Mouse (Mus musculus) right cerebral cortex, adult 2 months (tissue): ENCODE measurements at regions not wholly inside any gene's neighbourhood (a gene's known extent, or its start where the extent isn't known, plus 50 kb on each side); places are given as distances from the start of the nearest gene placed in this dataset.

ENCODE experiments used
- DNase-seq, 2 experiments: peaks; one replicate each; pipeline ENCODE4 v3.0.0; 2021 to 2022; ENCODE audit warnings: low spot score in 2 of 2

DNA sequence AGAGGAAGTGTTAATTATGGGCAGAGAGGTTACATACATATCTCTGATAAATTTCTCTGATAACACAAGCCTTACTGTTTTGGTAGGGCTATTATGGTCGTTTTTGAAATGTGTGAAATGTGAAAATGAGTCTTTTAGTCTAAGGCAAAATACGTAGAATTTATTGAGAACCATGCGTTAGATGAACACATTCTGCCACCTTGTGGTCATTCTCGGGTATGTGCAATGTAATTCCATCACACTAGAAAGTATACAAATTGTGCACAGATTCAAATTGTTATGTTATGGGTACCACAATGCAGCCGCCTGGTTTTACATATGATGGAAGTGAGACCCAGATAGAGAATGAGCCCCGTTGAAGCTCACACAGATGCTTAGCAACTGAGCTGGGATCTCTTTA is 138.7 kb downstream of the Cdr1 start:
- peak; percentile 15 to 40 for DNase-seq

DNA sequence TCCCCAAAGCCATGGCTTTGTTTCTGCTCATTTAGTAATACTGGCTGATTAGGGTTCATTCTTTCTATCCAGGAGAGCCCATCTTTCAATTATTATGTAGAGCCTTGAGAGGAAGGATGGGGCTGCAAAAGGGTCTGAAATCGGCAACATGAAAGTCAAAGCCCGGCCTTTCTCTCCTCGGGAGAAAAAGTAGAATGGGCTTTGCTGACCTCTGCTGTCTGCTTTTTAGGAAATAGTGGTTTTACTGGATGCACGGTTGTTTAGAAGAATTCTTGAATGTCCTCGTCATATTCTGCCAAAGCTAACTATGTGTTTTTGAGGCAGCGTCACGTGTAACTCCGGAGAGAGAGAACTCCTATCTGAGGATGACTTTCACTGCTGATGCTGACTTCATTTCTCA is 142.2 kb downstream of the Cdr1 start:
- peak in 1 of 2 experiments; percentile 2 for DNase-seq
